Mouse (Mus musculus) ES-E14 (cell line): ENCODE results near the gene Cryba1.

Source experiments
- CHD2 ChIP-seq: IDR thresholded peaks from 2 replicates; pipeline ENCODE4 v1.6.1; 2014; ENCODE audit warnings: mild to moderate bottlenecking, low read depth, low read length, inconsistent platforms
- HCFC1 ChIP-seq: IDR thresholded peaks from 2 replicates; pipeline ENCODE4 v1.6.1; 2012; ENCODE audit warnings: low read length, inconsistent platforms, borderline replicate concordance; ENCODE audit not compliant: insufficient read depth
- MAFK ChIP-seq: IDR thresholded peaks from 2 replicates; pipeline ENCODE4 v1.6.1; 2014; ENCODE audit warnings: mild to moderate bottlenecking, low read depth, low read length, inconsistent platforms; ENCODE audit not compliant: insufficient read depth
- ZC3H11A ChIP-seq: IDR thresholded peaks from 2 replicates; pipeline ENCODE4 v1.6.1; 2012; ENCODE audit warnings: low read depth, mild to moderate bottlenecking, inconsistent platforms, low read length, borderline replicate concordance
- ZNF384 ChIP-seq: IDR thresholded peaks from 2 replicates; pipeline ENCODE4 v1.6.1; 2012; ENCODE audit warnings: low read depth, low read length, inconsistent platforms

DNA sequence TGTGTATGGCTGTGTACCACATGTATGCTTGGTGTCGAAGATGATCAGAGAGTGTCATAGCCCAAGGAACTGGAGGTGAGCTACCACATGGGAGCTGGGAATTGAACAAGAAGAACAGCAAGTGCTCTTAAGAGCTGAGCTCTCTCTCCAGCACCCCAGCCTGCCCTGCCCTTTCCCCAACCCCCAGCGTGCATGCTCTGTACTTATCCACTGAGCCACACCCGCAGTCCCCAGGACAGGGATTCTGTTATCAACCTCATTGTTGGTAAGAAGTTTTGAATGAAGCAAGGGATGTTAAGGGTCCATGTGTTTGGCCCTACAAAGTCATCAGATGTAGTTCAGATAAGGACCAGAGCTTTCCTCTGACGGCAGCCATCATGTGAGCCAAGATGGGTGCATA lies 21.6 kb upstream of the Cryba1 start:
- TF ChIP-seq ZC3H11A: no peak
- TF ChIP-seq MAFK: no peak
- TF ChIP-seq CHD2: no peak
- no peak for TF ChIP-seq HCFC1
- no peak for TF ChIP-seq ZNF384
